Mouse (Mus musculus): ENCODE results near the gene Hacd3. TPM values are rescaled to one million over a fixed set of nuclear protein-coding genes. Genes with fewer than 3 reads are reported as not detected.
A peak's percentile ranks its signal among the peaks of the same experiment; 100 is the strongest.
"Not testable (repeated sequence)": the region's sequence is repeated elsewhere in the genome, so short reads cannot be mapped to it uniquely, and the experiment has no call there.

The Hacd3 gene
- polyA plus RNA-seq, 1 experiment from 2014 or later: 78.7 TPM

GRCm38 (mm10) chr9:65010632-65011031 lies 10.9 kb downstream of the Hacd3 start:
- Histone ChIP-seq H3K4me3 (no peak overlapping the region), H3K9me3 (no peaks in the 10 kb centered on the region), H3K27me3 (ENCODE audit: insufficient read depth, poor library complexity, severe bottlenecking) (no peaks in the 10 kb centered on the region), H3K4me1 (peaks cover 9% of the 10 kb centered on the region; the same call in 1 of the 2 replicates), H3K27ac (no peak overlapping the region), H3K36me3 (peaks cover 34% of the 10 kb centered on the region)
- no peak for DNase-seq (ENCODE audit: low spot score)
- 70% methylated on average over 8 of the region's 8 CpGs for WGBS

- Histone ChIP-seq H3K9me3 (no peaks in the 10 kb centered on the region), H3K4me1 (0 out of 2 replicates have a peak, but pooled peaks cover 3% of the 10 kb centered on the region), H3K36me3 (peaks cover 71% of the 10 kb centered on the region), H3K27ac (no peak overlapping the region), H3K4me3 (no peak overlapping the region), H3K27me3 (ENCODE audit: insufficient read depth, poor library complexity, severe bottlenecking) (no peaks in the 10 kb centered on the region)
- DNase-seq (ENCODE audit: low spot score): no peak
- WGBS: 92% methylated on average over 8 of the region's 8 CpGs
These were observed 15.8 kb downstream of the Hacd3 start for GRCm38 (mm10) chr9:65005737-65006136.

- no peak for DNase-seq (ENCODE audit: low spot score)
- no peaks in the 10 kb centered on the region for H3K9me3 ChIP-seq
- no peak overlapping the region for H3K4me3 ChIP-seq
- H3K4me1 ChIP-seq: no peaks in the 10 kb centered on the region
- no peaks in the 10 kb centered on the region for H3K27me3 ChIP-seq (ENCODE audit: insufficient read depth, poor library complexity, severe bottlenecking)
- peaks cover 74% of the 10 kb centered on the region for H3K36me3 ChIP-seq
- 61% methylated on average over 4 of the region's 4 CpGs for whole genome bisulfite sequencing
- peak overlapping the region; percentile 38; the same call in 1 of the 2 replicates for H3K27ac ChIP-seq
These were observed 20.0 kb downstream of the Hacd3 start for GRCm38 (mm10) chr9:65001481-65001880.

GRCm38 (mm10) chr9:64995464-64995863 lies 26.0 kb downstream of the Hacd3 start:
- not testable (repeated sequence) for DNase-seq (ENCODE audit: low spot score); H3K4me1 ChIP-seq; H3K4me3 ChIP-seq; H3K27me3 ChIP-seq (ENCODE audit: insufficient read depth, poor library complexity, severe bottlenecking); H3K27ac ChIP-seq; H3K9me3 ChIP-seq
- 79% methylated on average over 1 of the region's 1 CpGs for WGBS
- peaks cover 67% of the 10 kb centered on the region for H3K36me3 ChIP-seq

GRCm38 (mm10) chr9:64990291-64990690 lies 31.2 kb downstream of the Hacd3 start:
- peaks cover 28% of the 10 kb centered on the region for H3K4me1 ChIP-seq
- no peak for DNase-seq (ENCODE audit: low spot score)
- no peaks in the 10 kb centered on the region for H3K9me3 ChIP-seq
- 59% methylated on average over 7 of the region's 7 CpGs for WGBS
- peaks cover 65% of the 10 kb centered on the region for H3K36me3 ChIP-seq
- no peak overlapping the region for H3K27ac ChIP-seq
- H3K27me3 ChIP-seq (ENCODE audit: insufficient read depth, poor library complexity, severe bottlenecking): no peaks in the 10 kb centered on the region
- H3K4me3 ChIP-seq: no peak overlapping the region

- H3K4me1 ChIP-seq: peaks cover 34% of the 10 kb centered on the region
These were observed 33.0 kb downstream of the Hacd3 start for GRCm38 (mm10) chr9:64988443-64988842.

GRCm38 (mm10) chr9:64987651-64988050 lies 33.8 kb downstream of the Hacd3 start:
- WGBS: 89% methylated on average over 2 of the region's 2 CpGs

More at GRCm38 (mm10) chr9:64988443-64988842, 33.0 kb downstream of the Hacd3 start:
- Histone ChIP-seq H3K4me3 (no peak overlapping the region), H3K27me3 (ENCODE audit: insufficient read depth, poor library complexity, severe bottlenecking) (no peaks in the 10 kb centered on the region), H3K27ac (0 out of 2 replicates have a peak overlapping the region, but pooled peaks have one; percentile 22), H3K36me3 (peaks cover 72% of the 10 kb centered on the region), H3K9me3 (no peaks in the 10 kb centered on the region)
- WGBS: 66% methylated on average over 6 of the region's 6 CpGs
- DNase-seq (ENCODE audit: low spot score): no peak

GRCm38 (mm10) chr9:64985807-64986206 lies 35.7 kb downstream of the Hacd3 start:
- peak overlapping the region; percentile 84 for H3K27ac ChIP-seq
- peaks cover 34% of the 10 kb centered on the region for H3K4me1 ChIP-seq
- peaks cover 80% of the 10 kb centered on the region for H3K36me3 ChIP-seq
- DNase-seq (ENCODE audit: low spot score): peak; percentile 81
- no peaks in the 10 kb centered on the region for H3K27me3 ChIP-seq (ENCODE audit: insufficient read depth, poor library complexity, severe bottlenecking)
- no peaks in the 10 kb centered on the region for H3K9me3 ChIP-seq
- H3K4me3 ChIP-seq: no peak overlapping the region
- WGBS: 40% methylated on average over 9 of the region's 9 CpGs

More at GRCm38 (mm10) chr9:64987651-64988050, 33.8 kb downstream of the Hacd3 start:
- Histone ChIP-seq H3K27me3 (ENCODE audit: insufficient read depth, poor library complexity, severe bottlenecking) (no peaks in the 10 kb centered on the region), H3K9me3 (no peaks in the 10 kb centered on the region), H3K36me3 (peaks cover 75% of the 10 kb centered on the region), H3K4me3 (no peak overlapping the region), H3K4me1 (peaks cover 34% of the 10 kb centered on the region), H3K27ac (no peak overlapping the region)
- no peak for DNase-seq (ENCODE audit: low spot score)

- WGBS: 28% methylated on average over 8 of the region's 8 CpGs
- Histone ChIP-seq H3K27me3 (ENCODE audit: insufficient read depth, poor library complexity, severe bottlenecking) (no peaks in the 10 kb centered on the region), H3K27ac (peak overlapping the region; percentile 84), H3K4me1 (peaks cover 29% of the 10 kb centered on the region), H3K36me3 (peaks cover 83% of the 10 kb centered on the region), H3K9me3 (no peaks in the 10 kb centered on the region), H3K4me3 (0 out of 2 replicates have a peak overlapping the region, but pooled peaks have one; percentile 1)
- DNase-seq (ENCODE audit: low spot score): peak; percentile 89
These were observed 36.3 kb downstream of the Hacd3 start for GRCm38 (mm10) chr9:64985037-64985794.

- Histone ChIP-seq H3K27me3 (ENCODE audit: insufficient read depth, poor library complexity, severe bottlenecking) (no peaks in the 10 kb centered on the region), H3K4me3 (no peak overlapping the region), H3K4me1 (peaks cover 15% of the 10 kb centered on the region), H3K9me3 (no peaks in the 10 kb centered on the region), H3K36me3 (peaks cover 98% of the 10 kb centered on the region), H3K27ac (no peak overlapping the region)
- DNase-seq (ENCODE audit: low spot score): no peak
- WGBS: 84% methylated on average over 1 of the region's 1 CpGs
These were observed 39.6 kb downstream of the Hacd3 start for GRCm38 (mm10) chr9:64981904-64982303.

GRCm38 (mm10) chr9:64980548-64980947 lies 40.9 kb downstream of the Hacd3 start:
- H3K27ac ChIP-seq: no peak overlapping the region
- H3K4me1 ChIP-seq: peaks cover 8% of the 10 kb centered on the region
- no peaks in the 10 kb centered on the region for H3K27me3 ChIP-seq (ENCODE audit: insufficient read depth, poor library complexity, severe bottlenecking)
- DNase-seq (ENCODE audit: low spot score): no peak
- no peaks in the 10 kb centered on the region for H3K9me3 ChIP-seq
- peaks cover 99% of the 10 kb centered on the region for H3K36me3 ChIP-seq
- no peak overlapping the region for H3K4me3 ChIP-seq
- WGBS: 76% methylated on average over 3 of the region's 3 CpGs

- H3K36me3 ChIP-seq: peaks cover 35% of the 10 kb centered on the region
- H3K4me3 ChIP-seq: peak overlapping the region; percentile 84
- H3K27ac ChIP-seq: peak overlapping the region; percentile 98
- peaks cover 20% of the 10 kb centered on the region for H3K4me1 ChIP-seq
- 1% methylated on average over 17 of the region's 17 CpGs for WGBS
- H3K27me3 ChIP-seq (ENCODE audit: insufficient read depth, poor library complexity, severe bottlenecking): no peaks in the 10 kb centered on the region
- no peak for DNase-seq (ENCODE audit: low spot score)
- H3K9me3 ChIP-seq: no peaks in the 10 kb centered on the region
These were observed 60.5 kb downstream of the Hacd3 start for GRCm38 (mm10) chr9:64960978-64961320.

GRCm38 (mm10) chr9:64960117-64960977 lies 61.1 kb downstream of the Hacd3 start, which contains the start of gene Ints14:
Gene Ints14 (plus strand): TSS chr9:64960905.
- H3K36me3 ChIP-seq: peaks cover 29% of the 10 kb centered on the region
- peaks cover 20% of the 10 kb centered on the region for H3K4me1 ChIP-seq
- H3K9me3 ChIP-seq: no peaks in the 10 kb centered on the region
- peak; percentile 97 for DNase-seq (ENCODE audit: low spot score)
- H3K4me3 ChIP-seq: peak within 1 kb of the TSS; percentile 84
- no peaks in the 10 kb centered on the region for H3K27me3 ChIP-seq (ENCODE audit: insufficient read depth, poor library complexity, severe bottlenecking)
- H3K27ac ChIP-seq: peak within 1 kb of the TSS; percentile 98
- WGBS: 3% methylated on average over 29 of the region's 29 CpGs
